Mouse (Mus musculus) Muller cell, postnatal 12 days (primary cell): Measurements from ENCODE around the gene Spsb4.
A peak's percentile ranks its signal among the peaks of the same experiment; 100 is the strongest.

ENCODE experiments used
- DNase-seq: peaks from one replicate; pipeline ENCODE4 v3.0.0-alpha.2; 2015; ENCODE audit errors: inconsistent ontology term

The Spsb4 gene

DNA sequence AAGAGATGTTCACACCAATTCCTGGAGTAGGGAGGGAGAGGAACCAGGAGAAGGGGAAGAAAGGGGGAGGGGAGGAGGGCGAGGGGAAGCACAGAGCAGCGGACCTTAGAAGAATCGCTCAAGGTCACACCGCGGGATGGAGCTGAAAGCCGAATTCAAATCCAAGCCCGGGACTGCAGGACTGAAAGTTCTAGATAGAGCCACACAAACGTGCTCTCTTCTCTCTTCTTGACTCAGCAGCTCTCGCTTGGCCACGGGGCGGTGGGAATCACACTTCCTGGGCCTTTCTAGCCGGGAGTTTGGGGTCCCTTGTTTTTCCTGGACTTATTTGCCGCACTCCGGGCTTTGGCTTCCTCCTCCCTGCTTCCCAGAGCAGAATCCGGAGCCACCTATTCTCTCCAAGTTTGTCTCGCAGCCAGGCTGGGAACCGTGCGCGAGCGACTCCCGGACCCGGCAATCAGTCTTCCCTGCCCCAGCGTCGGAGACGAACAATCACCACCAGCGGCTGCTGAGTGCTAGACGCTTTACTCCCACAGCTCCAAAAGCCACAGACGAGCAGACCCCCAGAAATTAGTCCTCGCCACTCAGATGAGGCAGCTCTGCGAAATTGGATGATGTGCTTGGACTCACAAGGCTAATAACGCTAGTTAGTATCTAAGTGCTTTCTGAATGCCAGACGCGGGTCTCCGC, 1.4 kb downstream of the Spsb4 start:
- peak; percentile 44 for DNase-seq

- DNase-seq: peak; percentile 41
Measured at GRCm38 (mm10) chr9:97015751-97016150, 2.9 kb downstream of the Spsb4 start.

DNA sequence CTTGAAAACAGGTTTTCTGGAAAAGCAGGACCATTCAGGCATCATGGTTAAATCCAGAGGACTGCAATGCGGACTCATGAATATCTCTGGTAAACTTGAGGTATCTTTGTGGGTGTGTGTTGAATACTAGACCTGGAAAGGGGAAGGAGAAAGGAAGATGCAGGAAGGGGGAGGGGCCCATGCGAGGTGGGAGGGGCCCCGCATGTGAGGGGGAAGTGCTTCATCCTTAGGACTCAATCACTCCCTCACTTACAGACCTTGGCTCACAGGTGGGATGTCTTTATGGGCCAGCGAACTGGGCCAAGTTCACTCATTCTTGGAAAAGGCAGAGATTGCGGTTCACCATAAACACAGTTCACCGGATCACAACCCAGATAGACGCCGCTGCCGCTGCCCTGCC, 4.9 kb downstream of the Spsb4 start:
- DNase-seq: no peak

DNA sequence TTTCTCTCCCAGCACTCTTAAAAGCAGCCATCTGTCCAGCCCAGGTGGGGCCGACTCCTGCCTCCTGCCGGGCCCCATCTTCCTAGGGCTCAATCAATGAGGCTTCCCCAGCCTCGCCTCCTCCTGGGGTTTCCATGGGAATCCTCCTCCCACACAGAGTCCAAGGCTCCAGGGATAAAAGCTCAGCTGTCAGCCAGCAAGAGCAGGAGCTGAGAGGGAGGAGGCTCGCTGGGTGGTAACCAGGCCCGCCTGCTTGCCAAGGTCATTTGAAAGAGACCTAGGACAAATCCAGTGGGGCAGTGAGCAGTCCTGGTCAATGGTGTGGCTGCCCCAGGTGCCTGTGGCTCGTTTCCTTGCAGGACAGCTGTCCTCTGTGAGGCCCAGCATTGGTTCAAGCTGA, 5.5 kb downstream of the Spsb4 start:
- DNase-seq: peak; percentile 24

DNA sequence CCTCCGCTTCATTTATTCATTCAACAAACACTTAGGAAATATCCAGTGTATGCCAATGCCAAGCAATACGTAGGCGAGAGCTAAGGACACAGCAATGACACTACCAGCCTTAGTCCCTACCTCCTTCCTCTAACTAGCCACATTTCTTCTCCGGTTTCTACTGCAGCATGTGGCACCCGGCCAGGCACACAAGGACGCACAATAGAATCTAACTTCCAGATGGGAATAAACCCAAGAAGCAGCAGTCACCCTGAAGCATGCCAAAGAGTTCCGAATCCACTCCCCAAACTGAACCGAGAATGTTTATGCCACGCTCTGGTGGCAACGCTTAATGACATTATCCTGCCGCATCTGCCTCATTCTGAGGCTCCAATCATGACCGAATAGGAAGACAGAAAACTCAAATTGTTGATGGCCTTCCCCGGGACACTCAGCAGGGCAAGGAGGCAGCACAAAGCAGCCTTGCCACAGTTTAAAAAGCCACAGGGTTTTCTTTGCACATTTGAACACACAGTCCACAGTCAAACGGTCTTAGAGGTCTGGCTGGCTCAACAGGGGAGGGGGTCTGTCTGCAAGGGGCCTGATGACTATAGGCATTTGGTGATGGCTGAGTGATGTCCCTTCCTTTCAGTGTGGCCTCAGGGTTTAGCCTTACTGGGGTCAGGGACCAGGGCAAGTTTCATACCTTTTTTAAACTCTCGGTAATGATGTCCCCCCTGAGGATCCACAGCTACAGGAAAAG, 7.0 kb downstream of the Spsb4 start:
- peak; percentile 82 for DNase-seq

DNA sequence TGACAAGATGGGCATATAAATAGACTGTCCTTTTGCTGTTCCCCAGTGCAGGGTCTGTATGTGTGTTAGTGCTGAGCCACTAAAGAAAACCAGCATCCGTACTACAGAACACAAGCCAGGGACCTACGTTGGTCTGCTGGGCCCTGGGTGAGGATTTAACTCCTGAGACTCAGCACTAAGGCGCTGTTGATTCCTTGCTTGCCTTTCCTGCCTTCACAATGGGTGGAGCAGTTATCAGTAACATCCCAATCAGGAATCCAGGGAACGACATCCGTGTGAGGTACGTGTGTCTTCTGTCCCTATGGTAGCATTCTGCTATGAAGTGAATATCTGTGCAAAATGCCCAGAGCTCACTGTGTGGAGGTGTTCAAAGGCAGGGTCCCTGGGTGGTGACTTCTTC, 8.2 kb downstream of the Spsb4 start:
- no peak for DNase-seq

DNA sequence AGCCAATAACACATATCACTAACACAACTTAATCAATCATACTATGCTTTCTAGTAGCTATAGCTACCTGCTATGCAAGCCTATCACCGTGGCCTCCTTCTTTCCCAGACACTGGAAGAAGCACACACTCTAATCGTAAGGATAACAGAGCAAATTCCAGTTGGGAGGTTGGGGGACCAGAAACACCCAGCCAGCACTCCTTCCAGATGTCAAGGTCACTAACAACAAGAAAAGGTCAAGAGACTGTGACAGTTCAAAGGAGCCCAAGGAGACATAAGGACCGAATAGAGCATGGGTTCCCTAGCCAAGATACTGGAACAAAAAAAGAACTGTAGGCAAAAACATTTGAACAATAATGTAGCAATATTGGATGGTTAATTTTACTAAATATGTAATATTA, 13.9 kb downstream of the Spsb4 start:
- DNase-seq: no peak

- no peak for DNase-seq
Measured at GRCm38 (mm10) chr9:97003173-97003572, 15.5 kb downstream of the Spsb4 start.

DNA sequence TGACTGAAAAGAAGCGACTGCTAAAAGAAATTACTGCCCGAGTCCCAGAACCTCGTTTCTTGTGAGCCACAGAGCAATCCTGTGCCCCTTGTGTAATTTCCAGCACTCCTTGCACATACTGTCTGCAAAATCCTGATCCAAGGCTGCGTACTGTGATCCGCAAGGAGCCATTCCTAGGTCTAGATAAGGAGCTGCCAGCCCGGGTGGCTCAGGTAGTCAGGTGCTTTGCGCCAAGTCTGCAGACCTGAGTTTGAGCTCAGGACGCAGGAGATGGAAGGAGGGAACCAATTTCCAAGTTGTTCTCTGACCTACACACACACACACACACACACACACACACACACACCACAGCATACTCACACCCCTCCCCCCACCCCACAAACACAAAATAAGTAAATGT, 16.0 kb downstream of the Spsb4 start:
- DNase-seq: no peak

- no peak for DNase-seq
Measured at GRCm38 (mm10) chr9:97002025-97002424, 16.6 kb downstream of the Spsb4 start.

DNA sequence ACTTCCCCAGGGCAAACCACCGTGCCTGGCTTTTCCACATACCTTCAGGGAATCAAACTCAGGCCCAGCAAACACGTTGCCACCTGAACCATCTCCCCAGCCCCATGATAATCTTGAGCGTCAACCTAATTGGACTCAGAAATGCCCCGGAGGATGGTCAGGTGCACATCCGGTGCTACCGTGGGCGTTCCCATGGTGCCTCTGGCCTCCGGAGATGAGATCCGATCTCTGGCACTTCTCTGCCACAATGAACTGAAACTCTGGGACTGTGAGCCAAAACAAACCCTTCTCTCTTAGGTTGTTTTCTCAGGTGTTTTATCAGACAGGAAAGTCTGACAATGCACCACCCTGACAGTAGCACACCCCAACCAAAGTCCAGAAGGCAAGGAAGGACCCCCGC, 17.2 kb downstream of the Spsb4 start:
- DNase-seq: no peak

DNA sequence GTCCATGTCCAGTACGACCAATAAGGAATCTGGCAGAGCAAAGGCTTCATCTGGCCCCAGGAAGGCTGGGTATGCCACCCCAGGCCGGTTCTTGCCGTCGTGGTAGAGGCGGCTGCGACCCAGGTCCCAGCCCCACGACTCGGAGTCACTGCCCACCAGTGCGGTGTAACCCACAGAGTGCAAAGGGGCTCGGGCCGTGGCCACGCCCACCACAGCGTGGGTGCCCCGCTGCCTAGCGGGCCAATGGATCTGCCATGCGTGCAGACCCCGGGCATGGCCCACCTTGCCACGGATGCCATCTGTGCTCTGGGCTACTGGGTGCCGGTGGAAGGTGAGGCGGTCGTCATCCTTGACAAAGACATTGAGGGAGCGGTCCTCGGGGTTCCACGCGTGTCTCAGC, 22.9 kb downstream of the Spsb4 start:
- DNase-seq: no peak

GRCm38 (mm10) chr9:96994733-96995132, 23.9 kb downstream of the Spsb4 start:
- no peak for DNase-seq

DNA sequence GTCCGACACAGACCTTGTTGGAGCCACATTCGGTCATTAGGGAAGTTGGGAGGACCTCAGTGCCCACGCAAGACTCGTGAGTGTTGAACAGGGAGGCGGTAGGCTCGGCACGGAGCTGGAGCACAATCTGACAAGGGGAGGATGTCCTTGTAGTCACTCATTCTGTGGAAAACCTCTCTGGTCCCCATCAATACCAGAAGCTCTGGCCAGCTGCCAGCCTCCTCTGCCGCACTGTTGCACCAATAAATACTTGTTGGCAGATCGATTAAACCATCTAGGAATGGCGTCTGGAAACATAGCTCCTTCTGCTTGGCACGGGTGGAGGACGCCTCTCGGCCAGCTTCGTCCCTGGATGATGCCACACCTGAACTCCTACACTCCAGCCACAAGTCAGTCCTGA, 27.5 kb downstream of the Spsb4 start:
- DNase-seq: no peak

DNA sequence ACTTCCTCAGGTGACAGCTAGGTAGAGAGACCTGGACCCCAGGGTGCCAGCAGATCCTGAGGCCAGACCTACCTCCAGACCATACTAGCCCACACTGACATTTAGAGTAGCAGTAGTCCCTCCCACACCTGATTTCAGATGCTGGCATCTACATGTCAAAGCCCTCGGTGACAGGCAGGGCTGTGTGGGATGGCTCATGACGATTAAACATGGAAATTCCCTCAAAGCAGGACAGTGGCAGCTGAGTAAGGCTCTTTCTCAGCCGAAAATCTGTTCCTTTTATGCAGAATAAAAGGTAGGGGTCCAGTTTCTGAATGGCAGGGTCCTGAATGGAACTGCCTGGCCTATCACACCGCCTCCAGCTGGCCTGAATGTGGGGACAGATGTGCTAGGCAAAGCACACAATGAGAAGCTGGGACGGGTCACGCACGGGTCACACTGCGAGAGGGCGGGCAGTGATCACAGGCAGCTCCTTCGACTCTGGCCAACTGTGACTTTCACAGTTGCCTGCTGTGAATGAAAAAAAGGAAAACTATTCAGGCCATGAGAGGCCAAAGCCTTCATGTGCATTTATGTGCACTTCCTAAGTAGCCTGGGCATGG, 29.2 kb downstream of the Spsb4 start:
- DNase-seq: peak; percentile 22

- no peak for DNase-seq
Measured at GRCm38 (mm10) chr9:96986797-96987473, 31.7 kb downstream of the Spsb4 start.

DNA sequence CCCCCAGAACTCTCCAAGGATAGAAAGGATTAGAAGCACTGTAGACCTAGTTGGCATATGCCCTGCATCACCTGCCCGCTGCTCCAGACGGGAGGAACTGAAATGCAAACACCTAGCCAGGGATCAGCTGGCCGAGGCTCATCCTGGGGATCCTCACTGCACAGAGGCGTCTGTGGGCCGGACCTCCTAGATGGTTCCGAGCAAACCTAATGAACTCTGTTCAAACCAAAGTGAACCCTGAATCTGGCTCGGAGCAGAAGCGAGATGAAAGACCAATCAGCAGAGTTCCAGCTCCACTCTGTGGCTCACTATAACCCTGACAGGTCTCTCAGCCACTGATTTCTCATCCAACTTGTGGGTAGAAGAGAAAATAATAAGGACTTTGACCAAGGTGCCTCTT, 34.6 kb downstream of the Spsb4 start:
- DNase-seq: no peak

GRCm38 (mm10) chr9:96982940-96983339, 35.7 kb downstream of the Spsb4 start:
- DNase-seq: no peak

DNA sequence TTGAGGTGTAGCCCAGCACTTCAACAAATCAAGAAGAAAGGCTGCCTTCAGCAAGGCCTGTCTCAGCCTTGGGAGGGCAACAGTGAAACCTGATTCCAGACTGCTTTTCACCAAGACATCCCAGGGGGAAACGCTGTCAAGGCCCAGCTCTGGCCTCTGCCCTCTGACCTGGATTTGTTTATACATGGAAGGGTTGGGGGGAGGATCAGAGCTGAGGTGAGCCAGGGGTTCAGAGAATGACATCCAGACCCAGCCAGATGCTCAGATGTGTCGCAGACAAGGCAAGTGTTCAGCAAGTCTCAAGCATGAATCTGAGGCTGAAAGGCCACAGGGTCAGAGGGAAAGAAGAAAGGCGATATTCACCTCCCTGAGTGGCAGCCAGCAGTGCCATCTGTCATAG, 36.3 kb downstream of the Spsb4 start:
- no peak for DNase-seq

DNA sequence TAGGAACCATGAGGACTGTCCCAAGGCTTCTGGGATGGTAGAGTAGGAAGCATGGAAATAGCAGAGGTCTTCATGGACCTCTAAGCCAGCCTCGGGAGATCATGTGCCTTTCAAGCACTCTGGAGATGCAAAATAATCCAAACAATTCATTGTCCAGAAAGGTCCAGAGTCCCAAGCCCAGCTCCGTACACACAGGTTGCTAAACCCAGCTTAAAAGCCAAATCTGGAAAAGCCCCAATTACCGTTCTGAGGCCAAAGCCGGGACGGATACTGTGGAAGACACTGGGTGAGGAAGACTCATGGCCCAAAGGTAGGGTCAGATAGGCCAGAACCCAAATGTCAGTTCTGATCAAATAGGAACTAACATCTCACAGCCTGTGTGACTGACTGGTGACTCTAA, 36.8 kb downstream of the Spsb4 start:
- no peak for DNase-seq

DNA sequence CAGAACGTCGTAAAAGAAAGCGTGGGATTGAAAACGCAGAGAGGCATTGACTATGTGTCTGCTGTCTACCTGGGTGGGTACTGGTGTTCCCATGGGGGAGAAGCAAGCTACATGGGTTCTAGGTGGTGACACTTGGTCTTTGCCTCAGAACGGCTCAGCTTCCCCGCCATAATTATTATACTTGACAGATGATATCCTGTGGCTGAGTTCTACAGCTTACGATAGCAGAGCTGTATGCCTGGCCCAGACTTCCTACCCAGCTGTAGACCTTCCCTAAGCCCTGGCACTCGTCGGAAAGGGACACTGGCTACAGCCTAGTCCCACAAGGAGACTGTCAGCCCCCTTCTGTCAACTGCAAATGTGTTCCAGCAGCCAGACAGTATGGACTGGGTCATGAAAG, 37.5 kb downstream of the Spsb4 start:
- DNase-seq: no peak
